Mouse (Mus musculus): ENCODE measurements at regions not wholly inside any gene's neighbourhood (a gene's known extent, or its start where the extent isn't known, plus 50 kb on each side); places are given as distances from the start of the nearest gene placed in this dataset.

DNA sequence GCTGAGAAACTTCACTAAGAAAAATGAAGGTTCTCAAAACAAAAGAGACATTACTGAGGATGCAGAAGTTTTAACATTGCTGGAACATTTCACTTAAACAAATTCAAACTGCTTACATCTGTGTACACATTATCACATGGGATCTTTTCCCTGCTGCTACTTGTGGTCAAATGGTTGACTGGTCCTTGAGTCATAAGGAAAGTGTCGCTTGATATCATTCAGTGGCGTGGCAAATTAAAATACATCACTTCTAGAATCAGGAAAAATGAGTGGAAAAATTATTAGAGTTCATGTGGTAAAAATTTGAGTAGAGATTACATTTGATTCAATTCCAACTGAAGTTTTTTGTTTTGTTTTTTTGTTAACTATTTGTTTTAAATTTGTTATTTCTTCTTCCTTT, 420.2 kb upstream of the Adgrl2 start:
- TF ChIP-seq CTCF (conservative IDR thresholded peaks at IDR 0.05; ENCODE audit: low read length) (no peak), POU5F1 (IDR thresholded peaks at IDR 0.05; ENCODE audit: borderline replicate concordance, low read length) (no peak), NANOG (IDR thresholded peaks at IDR 0.05; ENCODE audit: borderline replicate concordance, low read length) (no peak)
